Mouse (Mus musculus) cerebellum, adult 18-20 months (tissue): Measurements from ENCODE around the gene Csnk1e.

Source experiments
- DNase-seq, 2 experiments: peaks; one replicate each; pipeline ENCODE4 v3.0.0; 2021

Gene Csnk1e

DNA sequence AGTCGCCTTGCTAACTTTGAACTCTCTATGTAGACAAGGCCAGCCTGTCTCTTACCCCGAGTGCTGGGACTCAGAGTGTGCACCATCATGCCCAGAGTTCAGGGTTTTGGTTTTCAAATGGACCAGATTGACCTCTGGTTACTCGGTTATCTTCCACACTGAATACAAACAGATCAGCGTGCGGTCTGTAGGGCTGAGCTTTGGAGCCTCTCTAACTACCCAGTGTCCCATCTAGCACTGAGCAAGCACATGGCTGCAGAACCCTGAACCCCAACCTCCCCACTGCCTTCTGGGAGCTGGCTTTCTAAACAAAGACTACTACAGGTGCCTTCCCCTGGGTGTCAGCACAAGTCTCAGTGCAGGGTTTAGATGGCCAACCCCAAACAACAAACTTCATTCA is 62.8 kb downstream of the Csnk1e start:
- no peak for DNase-seq

DNA sequence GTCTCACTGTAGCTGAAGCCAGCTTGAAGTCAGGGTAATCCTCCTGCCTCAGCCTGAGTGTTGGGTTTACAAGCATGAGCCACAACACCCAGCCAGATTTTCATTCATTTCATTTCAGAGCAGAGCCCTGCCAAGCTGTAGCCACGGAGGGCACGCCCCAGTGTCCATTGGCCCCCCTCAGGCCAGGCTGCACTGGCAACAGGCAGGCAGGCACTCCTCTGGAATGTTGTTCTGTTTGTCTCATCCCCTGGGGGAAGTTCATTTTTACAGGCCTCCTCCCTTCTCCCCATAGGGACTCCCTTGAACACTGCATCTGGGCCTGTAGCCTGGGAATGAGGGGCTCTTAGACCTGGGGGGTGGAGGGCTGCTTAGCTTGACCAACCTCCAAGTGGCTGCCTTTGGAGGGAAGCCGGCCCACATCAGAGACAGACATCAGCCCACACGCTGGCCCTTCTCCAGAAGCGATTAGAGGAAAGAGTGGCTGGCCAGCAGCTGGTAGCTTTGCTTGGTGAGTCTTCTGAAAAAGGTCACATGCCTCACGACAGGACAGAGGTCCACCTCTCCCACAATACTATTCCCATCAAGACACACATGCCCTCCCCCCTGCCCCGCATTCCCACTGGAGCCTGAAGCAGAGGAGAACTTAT is 63.8 kb downstream of the Csnk1e start:
- DNase-seq = no peak

DNA sequence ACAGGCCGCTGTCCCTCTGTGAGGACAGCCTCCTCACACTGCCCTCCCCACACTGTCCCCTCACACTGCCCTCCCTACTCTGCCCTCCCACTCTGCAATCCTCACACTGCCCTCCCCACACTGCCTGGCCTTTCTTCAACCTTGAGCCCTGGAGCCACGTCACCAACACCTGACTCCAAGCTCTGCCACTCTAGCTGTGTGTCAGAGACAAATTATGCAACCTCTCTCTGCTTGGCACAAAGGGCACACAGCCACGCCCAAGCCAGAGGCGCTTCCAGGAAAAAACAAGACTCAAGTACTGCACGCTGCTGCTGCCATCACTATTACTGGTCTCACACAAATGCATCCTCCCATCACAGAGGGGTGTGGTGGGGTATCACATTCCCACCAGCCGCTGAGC is 64.9 kb downstream of the Csnk1e start:
- no peak for DNase-seq

DNA sequence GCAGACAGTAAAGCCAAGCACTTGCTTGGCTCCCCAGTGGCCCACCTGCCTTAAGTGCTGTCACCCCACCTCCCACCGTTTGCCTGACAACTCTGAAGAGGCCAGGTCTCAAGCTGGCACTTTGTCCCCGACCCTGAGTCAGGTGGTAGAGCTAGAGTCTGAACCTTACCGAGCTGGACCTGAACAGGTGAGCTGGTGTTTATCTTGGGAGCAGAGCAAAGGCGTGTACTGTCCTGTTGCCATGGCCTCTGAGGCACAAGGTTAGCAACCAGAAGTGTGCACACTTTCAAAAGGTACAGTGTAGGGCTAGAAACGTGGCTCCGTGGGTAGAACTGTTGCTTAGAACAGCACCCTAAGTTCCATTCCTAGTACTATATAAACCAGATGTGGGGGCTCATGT is 67.2 kb downstream of the Csnk1e start:
- no peak for DNase-seq

DNA sequence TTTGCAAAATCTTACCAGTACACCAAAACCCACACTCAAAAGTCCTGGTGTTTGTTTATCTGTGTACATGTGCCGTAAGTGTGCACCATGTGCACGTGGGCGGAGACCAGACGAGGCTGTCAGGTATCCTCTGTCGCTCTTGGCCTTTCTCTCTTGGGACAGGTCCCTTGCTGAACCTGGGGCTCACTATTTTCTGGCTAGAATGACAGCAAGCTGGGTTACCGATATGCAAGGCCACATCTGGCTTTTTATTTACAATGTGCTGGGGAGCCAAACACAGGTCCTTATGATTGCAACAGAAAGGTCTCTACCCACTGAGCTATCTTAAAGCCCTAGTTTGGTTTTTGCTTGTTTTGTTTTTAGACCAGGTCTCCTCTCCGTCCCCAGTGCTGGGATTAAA is 67.8 kb downstream of the Csnk1e start:
- no peak for DNase-seq

GRCm38 (mm10) chr15:79387081-79387480 is 68.3 kb downstream of the Csnk1e start:
- no peak for DNase-seq

- no peak for DNase-seq
These were observed 73.7 kb downstream of the Csnk1e start for GRCm38 (mm10) chr15:79381644-79382043.

DNA sequence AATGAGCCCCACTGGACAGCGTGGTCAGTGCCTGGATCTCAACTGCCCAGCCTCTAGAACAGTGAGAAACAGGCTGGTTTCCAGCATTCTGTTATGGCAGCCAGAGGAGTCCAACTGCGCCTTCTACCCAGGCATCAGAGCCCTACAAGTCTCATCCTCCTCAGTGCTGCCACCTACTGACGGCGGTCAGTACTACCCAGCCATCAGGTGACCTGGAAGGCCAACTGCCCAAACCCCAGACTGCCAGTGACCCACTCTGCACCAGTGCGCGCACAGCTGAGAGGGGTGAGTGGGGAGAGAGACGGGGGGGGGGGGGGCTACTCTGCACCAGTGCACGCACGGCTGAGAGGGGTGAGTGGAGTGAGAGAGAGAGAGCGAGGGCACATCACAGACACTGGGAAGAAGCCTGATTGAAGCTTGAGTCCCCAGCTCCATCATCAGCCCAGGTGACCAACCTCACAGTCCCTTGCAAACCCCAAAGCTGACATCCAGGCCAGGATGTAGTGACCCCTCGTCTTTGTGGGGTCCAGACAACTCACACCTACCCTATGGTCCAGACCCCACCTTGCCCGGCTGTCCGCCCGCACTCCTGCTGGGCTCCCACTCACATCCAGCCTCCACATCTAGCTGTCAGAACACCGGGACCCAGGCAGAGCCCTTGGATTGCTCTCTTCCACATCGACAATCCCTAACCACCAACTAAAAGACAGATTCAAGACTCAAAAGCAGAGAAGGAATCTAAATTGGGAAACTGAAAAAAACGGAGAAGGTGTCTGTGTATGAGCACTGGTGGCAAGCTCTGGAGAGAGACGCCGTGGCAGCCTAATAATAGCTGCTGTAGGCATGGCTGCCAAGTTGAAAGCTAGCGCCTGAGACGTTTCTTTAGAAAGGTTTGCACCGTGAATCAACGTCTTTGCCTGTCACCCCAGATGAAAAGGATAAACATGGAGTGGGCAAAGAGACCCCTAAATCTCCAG is 74.6 kb downstream of the Csnk1e start:
- peak; percentile 80 to 81 for DNase-seq

GRCm38 (mm10) chr15:79379658-79380057 is 75.7 kb downstream of the Csnk1e start:
- DNase-seq = no peak

GRCm38 (mm10) chr15:79378608-79379007 is 76.8 kb downstream of the Csnk1e start:
- no peak for DNase-seq

- peak in 1 of 2 experiments; percentile 33 for DNase-seq
These were observed 77.7 kb downstream of the Csnk1e start for GRCm38 (mm10) chr15:79377681-79378080.

GRCm38 (mm10) chr15:79374760-79375159 is 80.6 kb downstream of the Csnk1e start:
- DNase-seq = no peak

DNA sequence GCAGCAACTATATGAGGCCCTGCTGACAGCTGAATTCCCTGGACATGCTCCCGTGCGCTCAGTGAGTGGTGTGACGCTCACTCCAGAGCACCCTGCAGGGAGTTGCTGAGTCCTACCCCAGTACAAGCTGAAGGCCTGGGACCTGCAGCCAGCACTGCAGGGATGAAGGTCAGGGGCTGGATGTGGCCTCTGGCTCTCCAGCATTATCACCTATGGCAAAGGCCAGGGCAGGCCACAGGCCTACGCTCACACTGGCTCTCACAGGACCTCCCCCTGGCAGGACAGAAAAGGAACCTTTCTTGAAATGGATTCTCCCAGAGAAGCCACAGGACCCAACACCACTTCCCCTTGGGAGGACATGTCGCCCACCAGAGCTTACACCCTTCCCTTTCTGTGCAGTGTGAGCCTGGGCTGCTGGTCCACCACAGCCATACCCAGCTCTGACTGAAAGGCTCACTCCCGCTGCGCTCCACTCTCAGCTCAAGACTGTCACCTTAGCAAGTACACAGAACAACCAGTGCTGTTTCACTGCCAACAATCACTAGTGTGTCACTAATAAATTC is 85.0 kb downstream of the Csnk1e start:
- no peak for DNase-seq

DNA sequence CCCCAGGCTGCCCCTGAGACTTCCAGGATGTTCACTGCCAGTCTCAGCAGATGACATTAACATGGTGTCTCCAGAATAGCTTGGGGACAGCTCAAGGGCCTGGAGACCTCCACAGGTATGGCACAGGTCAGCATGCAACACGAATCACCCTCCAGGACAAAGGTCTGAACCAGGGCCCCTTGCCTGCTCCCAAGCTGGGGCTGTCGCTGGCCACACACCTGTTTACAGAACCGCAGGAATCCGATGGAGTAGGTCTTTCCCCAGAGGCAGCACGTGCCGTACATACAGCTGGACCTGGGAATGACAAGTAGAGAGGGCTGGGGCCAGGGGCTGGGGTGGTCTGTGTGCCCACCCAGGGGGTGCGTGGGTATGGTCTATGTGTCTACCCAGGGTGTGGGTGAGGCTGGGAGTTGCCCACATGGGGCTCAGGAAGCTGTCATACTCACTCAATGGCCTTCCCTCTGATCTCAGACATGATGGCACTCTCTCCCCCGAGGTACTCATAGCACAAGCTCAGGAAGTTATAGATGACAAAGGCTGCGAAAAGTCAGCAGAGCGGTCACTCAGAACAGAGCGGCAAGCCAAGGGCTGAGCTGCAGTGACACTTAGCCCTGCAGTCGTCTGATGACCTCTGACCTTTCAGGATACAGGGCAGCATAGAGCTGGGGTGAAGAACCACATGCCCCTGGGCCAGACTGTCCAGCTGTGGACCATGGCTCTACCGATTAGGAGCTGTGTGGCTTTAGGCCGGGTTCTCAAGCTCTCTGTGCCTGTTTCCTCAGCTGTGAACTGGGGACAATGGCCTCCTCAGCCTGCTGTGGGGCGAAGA is 85.7 kb downstream of the Csnk1e start:
- no peak for DNase-seq

DNA sequence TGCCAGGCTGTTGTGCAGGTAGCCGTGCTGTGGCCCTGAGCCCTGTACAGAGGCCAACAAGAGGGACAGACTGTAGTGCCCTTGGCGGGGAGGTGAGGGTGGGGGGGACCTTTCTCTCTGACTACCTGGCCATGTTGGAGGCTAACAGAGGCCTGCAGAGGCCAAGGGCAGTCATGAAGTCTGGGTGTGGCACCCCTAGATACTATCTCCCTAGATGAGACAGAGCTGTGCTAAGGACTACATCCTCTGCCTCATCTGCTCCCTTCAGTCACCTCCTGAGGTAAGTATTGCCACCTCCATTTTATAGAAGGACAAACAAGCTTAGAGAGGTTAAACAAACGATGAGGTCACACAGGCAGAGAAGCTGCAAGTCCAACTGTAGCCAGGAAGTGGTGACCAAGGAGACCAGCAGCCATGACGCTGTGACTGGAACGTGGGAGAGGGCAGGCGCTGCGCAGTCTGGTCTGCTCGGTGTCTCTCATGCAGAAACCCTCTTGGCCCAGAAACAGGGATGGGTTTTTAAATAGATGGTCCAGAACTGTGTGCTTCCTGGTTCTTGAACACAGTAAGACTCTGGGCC is 86.4 kb downstream of the Csnk1e start:
- DNase-seq = no peak

GRCm38 (mm10) chr15:79368313-79368811 is 87.0 kb downstream of the Csnk1e start:
- no peak for DNase-seq
